Mouse (Mus musculus): ENCODE measurements at regions not wholly inside any gene's neighbourhood (a gene's known extent, or its start where the extent isn't known, plus 50 kb on each side); places are given as distances from the start of the nearest gene placed in this dataset.

GRCm38 (mm10) chr12:115498865-115499264 lies 548.7 kb upstream of the Zfp386 start:
- TF ChIP-seq CTCF (IDR thresholded peaks at IDR 0.05; ENCODE audit: extremely low read depth, insufficient read length, insufficient replicate concordance, low read depth, low read length) = no peak
- TF ChIP-seq POLR2A (IDR thresholded peaks at IDR 0.05; ENCODE audit: low read depth, low read length) = no peak
